Mouse (Mus musculus): ENCODE data around the gene Ugt2b5. TPM values are rescaled to one million over a fixed set of nuclear protein-coding genes. Genes with fewer than 3 reads are reported as not detected.

Gene Ugt2b5
- polyA plus RNA-seq, 1 experiment from 2014 or later, result not detected

Other genes with a start within 250 kb of the Ugt2b5 start
- not detected in 2 replicates for gene Ugt2b34, start 233.4 kb downstream of the Ugt2b5 start, polyA plus RNA-seq (2015; fragmentation: Nextera tagmentation; extraction: Ambion mirVana)
- gene Ugt2b1, start 213.8 kb downstream of the Ugt2b5 start, polyA plus RNA-seq (2015; fragmentation: Nextera tagmentation; extraction: Ambion mirVana), result not detected in 2 replicates
- gene Ugt2b35, start 139.5 kb downstream of the Ugt2b5 start, polyA plus RNA-seq (2015; fragmentation: Nextera tagmentation; extraction: Ambion mirVana), result not detected in 2 replicates
- gene Ugt2b36, start 47.8 kb downstream of the Ugt2b5 start, polyA plus RNA-seq (2015; fragmentation: Nextera tagmentation; extraction: Ambion mirVana), result not detected in 2 replicates
- gene Ugt2b37, start 114.5 kb upstream of the Ugt2b5 start, polyA plus RNA-seq (2015; fragmentation: Nextera tagmentation; extraction: Ambion mirVana), result not detected in 2 replicates
- not detected in 2 replicates for gene Ugt2a3, start 196.9 kb upstream of the Ugt2b5 start, polyA plus RNA-seq (2015; fragmentation: Nextera tagmentation; extraction: Ambion mirVana)

Data from forebrain, embryonic 13.5 days (tissue).